Mouse (Mus musculus) forebrain, embryonic 16.5 days (tissue): ENCODE measurements around the gene Myo18a. TPM values are rescaled to one million over a fixed set of nuclear protein-coding genes. Genes with fewer than 3 reads are reported as not detected.

ENCODE experiments used
- ATAC-seq: fragments of 200-750 bp; cut with Nextera tagmentation; 2 replicates; pipeline ENCODE4 v1.8.0; 2017; ENCODE audit warnings: mild to moderate bottlenecking, moderate library complexity
- H3K27ac ChIP-seq: fragments of 300-500 bp; sonication (generic); 2 replicates; pipeline ENCODE4 v1.5.1; 2014; ENCODE audit warnings: low read length, control low read depth
- H3K27me3 ChIP-seq: fragments of 300-500 bp; sonication (generic); replicated peaks from 2 replicates; pipeline ENCODE4 v1.6.1; 2014; ENCODE audit warnings: low read length; ENCODE audit not compliant: control insufficient read depth, insufficient read depth
- H3K36me3 ChIP-seq: fragments of 300-500 bp; sonication (generic); 2 replicates; pipeline ENCODE4 v1.6.1; 2014; ENCODE audit not compliant: control insufficient read depth, insufficient read depth
- H3K4me1 ChIP-seq: fragments of 300-500 bp; sonication (generic); replicated peaks from 2 replicates; pipeline ENCODE4 v1.6.1; 2014; ENCODE audit warnings: low read length; ENCODE audit not compliant: control insufficient read depth, insufficient read depth
- H3K4me2 ChIP-seq: fragments of 300-500 bp; sonication (generic); 2 replicates; pipeline ENCODE4 v1.6.1; 2014; ENCODE audit warnings: mild to moderate bottlenecking, low read length, control low read depth
- H3K4me3 ChIP-seq: fragments of 300-500 bp; sonication (generic); replicated peaks from 2 replicates; pipeline ENCODE4 v1.5.1; 2014; ENCODE audit warnings: mild to moderate bottlenecking, low read length, control low read depth
- H3K9ac ChIP-seq: fragments of 300-500 bp; sonication (generic); replicated peaks from 2 replicates; pipeline ENCODE4 v1.6.1; 2014; ENCODE audit warnings: low read depth, low read length, control low read depth
- H3K9me3 ChIP-seq: fragments of 300-500 bp; sonication (generic); 2 replicates; pipeline ENCODE4 v1.6.1; 2016; ENCODE audit warnings: low read length; ENCODE audit not compliant: control insufficient read depth
- WGBS: fragments of 180-500 bp; shearing (Covaris S2); extraction: QIAGEN DNeasy Blood & Tissue Kit; methylation state at CpG from one replicate; pipeline ENCODE4 v1.1.7; 2014; 5-methylcytosine and 5-hydroxymethylcytosine counted together
- polyA plus RNA-seq: library from polyadenylated mRNA; unstranded; fragments of >200 nt; fragmentation: Nextera tagmentation; extraction: Ambion mirVana; gene quantifications from 2 replicates; pipeline ENCODE4 v1.2.1, GENCODE M21; 2015

The Myo18a gene
- polyA plus RNA-seq, 1 experiment from 2014 or later = 54.8 TPM

- 17% methylated on average over 24 of the region's 24 CpGs for WGBS
- Histone ChIP-seq H3K27me3 (no peaks in the 10 kb centered on the region), H3K36me3 (peaks cover 9% of the 10 kb centered on the region)
These were observed 87.6 kb downstream of the Myo18a start for GRCm38 (mm10) chr11:77850401-77851244.

GRCm38 (mm10) chr11:77851483-77852010 lies 88.5 kb downstream of the Myo18a start:
- peaks cover 64% of the 10 kb centered on the region for H3K4me1 ChIP-seq
- peak; percentile 5; the same call in 1 of the 2 replicates for ATAC-seq
- WGBS = 50% methylated on average over 6 of the region's 6 CpGs
- peak overlapping the region; percentile 28; the same call in 1 of the 2 replicates for H3K4me2 ChIP-seq
- H3K4me3 ChIP-seq = no peak overlapping the region
- H3K9ac ChIP-seq = 0 out of 2 replicates have a peak overlapping the region, but pooled peaks have one; percentile 3
- H3K9me3 ChIP-seq = no peaks in the 10 kb centered on the region
- no peaks in the 10 kb centered on the region for H3K27me3 ChIP-seq
- peaks cover 5% of the 10 kb centered on the region for H3K36me3 ChIP-seq
- peak overlapping the region; percentile 97 for H3K27ac ChIP-seq

More at GRCm38 (mm10) chr11:77850401-77851244, 87.6 kb downstream of the Myo18a start:
- peak; percentile 91 for ATAC-seq
- Histone ChIP-seq H3K9ac (peak overlapping the region; percentile 46), H3K4me1 (peaks cover 60% of the 10 kb centered on the region), H3K9me3 (no peaks in the 10 kb centered on the region), H3K4me2 (peak overlapping the region; percentile 38), H3K4me3 (0 out of 2 replicates have a peak overlapping the region, but pooled peaks have one; percentile 7), H3K27ac (peak overlapping the region; percentile 97)

- H3K4me2 ChIP-seq = no peak overlapping the region
- H3K9ac ChIP-seq = no peak overlapping the region
- no peak overlapping the region for H3K4me3 ChIP-seq
- H3K9me3 ChIP-seq = no peaks in the 10 kb centered on the region
- 52% methylated on average over 3 of the region's 3 CpGs for WGBS
- no peak for ATAC-seq
- peaks cover 66% of the 10 kb centered on the region for H3K4me1 ChIP-seq
- peaks cover 3% of the 10 kb centered on the region for H3K36me3 ChIP-seq
- no peaks in the 10 kb centered on the region for H3K27me3 ChIP-seq
- H3K27ac ChIP-seq = peak overlapping the region; percentile 97
These were observed 89.1 kb downstream of the Myo18a start for GRCm38 (mm10) chr11:77852195-77852594.

GRCm38 (mm10) chr11:77852941-77853668 lies 90.1 kb downstream of the Myo18a start:
- WGBS = 91% methylated on average over 17 of the region's 17 CpGs
- no peaks in the 10 kb centered on the region for H3K9me3 ChIP-seq
- ATAC-seq = no peak
- H3K4me3 ChIP-seq = no peak overlapping the region
- no peak overlapping the region for H3K4me2 ChIP-seq
- H3K36me3 ChIP-seq = peaks cover 5% of the 10 kb centered on the region
- H3K4me1 ChIP-seq = peaks cover 67% of the 10 kb centered on the region
- H3K27me3 ChIP-seq = no peaks in the 10 kb centered on the region
- H3K27ac ChIP-seq = no peak overlapping the region
- no peak overlapping the region for H3K9ac ChIP-seq

- 58% methylated on average over 3 of the region's 3 CpGs for WGBS
- no peaks in the 10 kb centered on the region for H3K27me3 ChIP-seq
- no peak overlapping the region for H3K4me3 ChIP-seq
- H3K4me2 ChIP-seq = no peak overlapping the region
- 0 out of 2 replicates have a peak overlapping the region, but pooled peaks have one; percentile 33 for H3K27ac ChIP-seq
- H3K4me1 ChIP-seq = peaks cover 68% of the 10 kb centered on the region
- H3K9ac ChIP-seq = no peak overlapping the region
- ATAC-seq = no peak
- H3K36me3 ChIP-seq = peaks cover 5% of the 10 kb centered on the region
- H3K9me3 ChIP-seq = no peaks in the 10 kb centered on the region
These were observed 91.6 kb downstream of the Myo18a start for GRCm38 (mm10) chr11:77854641-77855040.

- no peak for ATAC-seq
- Histone ChIP-seq H3K36me3 (peaks cover 5% of the 10 kb centered on the region), H3K9me3 (no peaks in the 10 kb centered on the region), H3K4me1 (peaks cover 65% of the 10 kb centered on the region), H3K27ac (peak overlapping the region; percentile 67), H3K4me2 (no peak overlapping the region), H3K4me3 (no peak overlapping the region), H3K9ac (0 out of 2 replicates have a peak overlapping the region, but pooled peaks have one; percentile 2), H3K27me3 (no peaks in the 10 kb centered on the region)
- 43% methylated on average over 15 of the region's 15 CpGs for WGBS
These were observed 92.3 kb downstream of the Myo18a start for GRCm38 (mm10) chr11:77855396-77855795.

- WGBS = 72% methylated on average over 6 of the region's 6 CpGs
- Histone ChIP-seq H3K9ac (no peak overlapping the region), H3K4me2 (no peak overlapping the region), H3K4me3 (no peak overlapping the region), H3K27me3 (no peaks in the 10 kb centered on the region), H3K9me3 (no peaks in the 10 kb centered on the region), H3K4me1 (peaks cover 63% of the 10 kb centered on the region), H3K36me3 (peaks cover 5% of the 10 kb centered on the region), H3K27ac (no peak overlapping the region; the same call in 1 of the 2 replicates)
- ATAC-seq = no peak
These were observed 94.0 kb downstream of the Myo18a start for GRCm38 (mm10) chr11:77857089-77857488.

- peak overlapping the region; percentile 90 for H3K27ac ChIP-seq
These were observed 95.5 kb downstream of the Myo18a start for GRCm38 (mm10) chr11:77858589-77858988.

GRCm38 (mm10) chr11:77860947-77861346 lies 97.9 kb downstream of the Myo18a start:
- Histone ChIP-seq H3K4me2 (no peak overlapping the region), H3K4me1 (peaks cover 62% of the 10 kb centered on the region), H3K9me3 (no peaks in the 10 kb centered on the region), H3K36me3 (0 out of 2 replicates have a peak, but pooled peaks cover 2% of the 10 kb centered on the region), H3K27me3 (no peaks in the 10 kb centered on the region), H3K9ac (no peak overlapping the region), H3K4me3 (no peak overlapping the region), H3K27ac (no peak overlapping the region)
- no peak for ATAC-seq
- 55% methylated on average over 9 of the region's 9 CpGs for whole genome bisulfite sequencing

More at GRCm38 (mm10) chr11:77858589-77858988, 95.5 kb downstream of the Myo18a start:
- ATAC-seq = peak; percentile 59
- H3K27me3 ChIP-seq = no peaks in the 10 kb centered on the region
- H3K4me1 ChIP-seq = peaks cover 63% of the 10 kb centered on the region
- H3K36me3 ChIP-seq = peaks cover 5% of the 10 kb centered on the region; the same call in 1 of the 2 replicates
- peak overlapping the region; percentile 44; the same call in 1 of the 2 replicates for H3K9ac ChIP-seq
- no peak overlapping the region for H3K4me3 ChIP-seq
- no peak overlapping the region; the same call in 1 of the 2 replicates for H3K4me2 ChIP-seq
- H3K9me3 ChIP-seq = no peaks in the 10 kb centered on the region
- 10% methylated on average over 9 of the region's 9 CpGs for WGBS
